Mouse (Mus musculus) spleen, adult 12 weeks (tissue): Measurements from ENCODE around the gene Ctxn1.
"Not testable (repeated sequence)": the region's sequence is repeated elsewhere in the genome, so short reads cannot be mapped to it uniquely, and the experiment has no call there.

ENCODE experiments used
- DNase-seq: peaks from one replicate; pipeline ENCODE4 v3.0.0; 2022; ENCODE audit warnings: low spot score

Ctxn1 gene

GRCm38 (mm10) chr8:4259125-4259804 lies at the start of gene Ctxn1:
Gene Ctxn1 (minus strand): TSS chr8:4259274.
- peak; percentile 92 for DNase-seq

DNA sequence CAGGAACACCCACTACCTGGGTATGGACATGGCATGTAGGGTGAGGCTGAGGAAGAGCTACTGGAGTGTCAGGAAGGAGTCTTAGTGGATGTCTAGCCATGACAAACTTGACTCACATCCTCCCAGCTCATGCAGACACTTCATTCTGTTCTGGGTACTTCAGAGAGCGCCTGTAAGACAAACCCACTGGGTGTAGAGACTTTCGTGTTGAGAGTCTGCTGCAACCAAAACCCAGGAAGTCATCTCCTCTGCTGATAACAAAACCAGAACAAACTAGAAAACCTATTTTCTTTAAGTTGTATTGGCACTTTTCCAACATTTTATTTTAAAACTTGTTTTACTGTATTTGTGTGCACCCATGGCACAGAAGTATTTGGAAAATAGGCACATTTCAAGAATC lies 46.8 kb upstream of the Ctxn1 start:
- no peak for DNase-seq

- no peak for DNase-seq
Observed at GRCm38 (mm10) chr8:4304124-4304547, 45.1 kb upstream of the Ctxn1 start.

- no peak for DNase-seq
Observed at GRCm38 (mm10) chr8:4297822-4298221, 38.7 kb upstream of the Ctxn1 start.

- DNase-seq = no peak
Observed at GRCm38 (mm10) chr8:4292738-4293137, 33.7 kb upstream of the Ctxn1 start.

DNA sequence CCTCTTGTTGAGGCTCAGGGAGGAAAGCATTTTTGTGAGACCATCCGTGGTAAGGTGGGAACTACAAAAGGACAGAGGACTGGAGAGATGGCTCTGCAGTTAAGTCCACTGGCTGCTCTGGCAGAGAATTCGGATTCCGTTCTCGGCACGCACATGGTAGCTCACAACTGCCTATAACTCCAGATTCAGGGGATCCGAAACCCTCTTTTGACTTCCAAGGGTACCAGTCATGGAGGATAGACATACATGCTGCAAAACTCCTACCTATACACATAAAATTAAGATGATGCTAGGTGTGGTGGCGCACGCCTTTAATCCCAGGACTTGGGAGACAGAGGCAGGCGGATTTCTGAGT lies 17.0 kb upstream of the Ctxn1 start:
- no peak for DNase-seq

DNA sequence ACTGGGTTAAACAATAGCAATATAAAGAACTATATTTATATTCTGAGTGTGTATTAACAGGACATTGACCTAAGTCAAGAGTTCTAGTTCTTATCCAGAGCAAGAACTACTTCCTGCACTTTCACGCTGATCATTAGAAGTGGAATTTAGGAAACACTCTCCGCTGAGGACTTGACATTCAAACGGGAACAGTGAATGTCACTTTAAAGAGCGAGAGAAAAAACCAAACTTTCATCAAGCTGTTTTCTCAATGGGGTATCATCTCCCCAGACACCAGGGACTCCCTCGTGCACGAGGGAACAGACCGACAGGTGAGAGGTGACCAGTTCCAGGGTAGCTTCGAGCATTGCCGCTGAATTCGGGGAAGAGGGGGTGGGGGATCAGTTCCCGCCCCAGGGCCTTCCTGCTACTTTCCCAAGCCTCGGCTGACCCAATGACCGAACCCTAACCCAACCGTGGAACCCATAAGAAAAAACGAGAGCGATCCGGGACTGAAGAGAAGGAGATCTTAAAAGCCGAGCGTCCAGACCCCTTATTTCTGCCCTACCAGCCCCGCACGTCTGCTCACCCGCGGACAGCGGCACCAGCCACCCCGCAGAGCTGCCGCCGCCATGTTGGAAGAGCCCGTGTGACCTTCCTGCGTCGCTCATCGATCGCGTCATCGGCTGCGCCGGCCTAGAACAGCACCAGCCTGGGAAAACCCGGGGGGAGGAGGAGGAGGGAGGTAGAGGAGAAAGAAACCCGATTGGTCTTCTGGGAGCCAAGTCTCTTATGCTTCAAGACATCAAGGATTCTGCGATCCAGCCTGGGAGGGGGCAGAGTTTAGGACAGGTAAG lies 16.4 kb upstream of the Ctxn1 start, which contains the start of gene Timm44:
TSS of gene Timm44 (minus strand) at position 639 of the 836 bp plus-strand sequence.
- peak; percentile 86 for DNase-seq

DNA sequence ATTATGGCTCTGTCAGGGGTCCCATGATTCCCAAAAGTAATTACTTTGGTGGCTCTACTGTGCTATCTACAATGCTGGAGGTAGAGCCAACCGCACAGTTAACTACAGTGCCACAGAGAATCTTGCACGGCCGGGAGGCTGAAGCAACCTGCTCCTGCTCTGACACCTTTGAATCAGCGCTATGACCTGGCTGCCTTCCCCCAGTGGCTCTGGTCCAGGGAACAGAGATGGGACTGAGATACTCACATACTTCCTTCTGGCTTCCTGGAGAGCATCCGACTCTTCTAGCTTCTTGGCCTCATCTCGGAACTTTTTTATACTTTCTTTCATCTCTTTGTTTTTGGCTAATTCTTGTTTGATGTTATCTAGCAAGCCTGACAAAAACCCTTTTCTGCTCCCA lies 10.5 kb upstream of the Ctxn1 start:
- no peak for DNase-seq

GRCm38 (mm10) chr8:4267627-4268026 lies 8.6 kb upstream of the Ctxn1 start:
- DNase-seq = no peak

DNA sequence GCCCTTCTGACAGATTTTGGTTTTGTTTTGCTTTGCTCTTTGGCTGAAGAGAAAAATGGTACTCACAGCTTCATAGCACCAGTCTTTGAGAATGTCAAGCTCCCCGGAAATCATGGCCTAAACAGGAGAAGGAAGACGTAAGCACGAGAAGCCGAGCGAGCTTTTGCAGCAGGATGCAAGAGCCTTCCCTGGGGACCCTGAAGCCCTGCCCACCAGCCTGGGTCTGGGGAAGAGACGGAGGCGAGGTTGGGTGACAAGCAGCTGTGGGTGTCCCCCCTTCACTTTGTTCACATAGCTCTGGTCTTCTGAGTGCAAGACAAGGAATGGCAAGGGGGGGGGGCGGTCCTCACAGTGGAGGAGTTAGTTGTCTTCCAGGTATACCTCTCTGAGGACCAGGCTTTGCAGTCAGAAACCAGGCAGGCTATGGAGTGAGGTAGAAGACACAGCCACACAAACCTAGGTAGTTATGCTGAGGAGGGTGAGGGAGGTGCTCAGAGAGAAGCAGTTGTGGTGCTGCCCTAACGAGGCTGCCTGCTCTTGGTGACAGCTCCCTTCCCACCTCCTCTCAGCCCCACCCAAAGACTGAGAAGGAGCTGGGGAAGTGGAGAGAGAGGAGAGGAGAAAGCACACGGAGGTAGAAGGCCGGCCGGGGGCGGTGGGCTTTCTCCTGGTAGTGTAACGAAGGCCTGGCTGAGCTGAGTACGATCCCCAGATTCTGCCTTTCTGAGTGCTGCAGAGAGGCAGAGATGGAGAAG lies 6.3 kb upstream of the Ctxn1 start:
- DNase-seq = no peak

GRCm38 (mm10) chr8:4263105-4263791 lies 4.2 kb upstream of the Ctxn1 start:
- no peak for DNase-seq

DNA sequence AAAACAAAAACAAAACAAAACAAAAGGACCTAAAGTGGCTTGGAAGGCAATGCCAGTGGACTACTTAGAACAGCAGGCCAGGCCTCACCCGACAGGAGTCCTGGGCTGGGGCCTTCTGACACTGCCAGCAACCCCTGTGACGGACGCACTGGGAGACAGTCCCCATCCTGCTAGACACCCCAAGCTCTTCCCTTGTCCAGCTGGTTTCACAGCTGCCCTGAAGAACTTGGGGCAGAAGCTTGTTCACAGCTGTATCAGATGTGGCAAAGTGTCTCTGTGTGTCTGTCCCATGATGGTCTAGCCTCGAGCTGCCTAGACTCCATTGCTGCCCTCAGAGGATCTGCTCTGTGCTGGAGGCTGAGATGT lies 714 bp upstream of the Ctxn1 start:
- DNase-seq = no peak

- DNase-seq = peak; percentile 31
Observed at GRCm38 (mm10) chr8:4258678-4259077, 396 bp downstream of the Ctxn1 start.

DNA sequence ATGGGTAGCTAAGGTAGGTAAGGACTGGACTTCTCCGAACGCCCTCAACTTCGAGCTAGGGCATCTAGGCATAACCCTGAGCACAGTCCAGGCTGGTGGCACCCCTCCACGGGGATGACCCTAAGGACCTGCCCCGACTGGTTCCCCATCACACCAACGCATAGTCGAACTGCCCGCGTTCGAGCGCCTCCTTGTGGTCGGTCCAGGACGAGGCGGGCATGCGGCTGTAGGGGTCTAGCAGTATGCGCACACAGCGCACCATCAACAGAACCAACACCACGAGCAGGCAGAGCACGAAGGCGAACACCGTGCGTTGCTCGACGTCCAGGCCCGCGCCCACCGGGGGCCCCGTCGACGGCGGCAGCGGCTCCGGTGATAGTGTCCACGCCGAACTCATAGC lies 841 bp downstream of the Ctxn1 start:
- DNase-seq = peak; percentile 63

- no peak for DNase-seq
Observed at GRCm38 (mm10) chr8:4257350-4257749, 1.7 kb downstream of the Ctxn1 start.

DNA sequence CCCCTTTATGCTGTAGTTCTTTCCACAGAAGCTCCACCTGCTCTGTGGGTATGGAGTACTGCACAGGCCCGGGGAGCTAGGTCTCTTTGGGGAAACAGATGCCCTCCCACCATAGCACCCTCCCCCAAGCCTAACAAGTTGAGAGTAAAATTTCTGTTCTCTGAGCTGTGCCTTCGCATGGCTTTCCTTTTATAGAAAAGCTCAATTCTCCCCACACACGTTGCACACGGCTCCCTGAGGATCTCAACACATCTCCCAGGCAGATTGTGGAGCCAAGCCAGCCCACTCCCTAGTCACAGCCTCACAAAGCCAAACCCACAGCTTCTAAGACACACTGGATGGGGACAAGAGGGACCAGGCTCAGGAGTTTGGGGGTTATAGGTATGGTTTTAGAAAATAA lies 2.2 kb downstream of the Ctxn1 start:
- DNase-seq = no peak

DNA sequence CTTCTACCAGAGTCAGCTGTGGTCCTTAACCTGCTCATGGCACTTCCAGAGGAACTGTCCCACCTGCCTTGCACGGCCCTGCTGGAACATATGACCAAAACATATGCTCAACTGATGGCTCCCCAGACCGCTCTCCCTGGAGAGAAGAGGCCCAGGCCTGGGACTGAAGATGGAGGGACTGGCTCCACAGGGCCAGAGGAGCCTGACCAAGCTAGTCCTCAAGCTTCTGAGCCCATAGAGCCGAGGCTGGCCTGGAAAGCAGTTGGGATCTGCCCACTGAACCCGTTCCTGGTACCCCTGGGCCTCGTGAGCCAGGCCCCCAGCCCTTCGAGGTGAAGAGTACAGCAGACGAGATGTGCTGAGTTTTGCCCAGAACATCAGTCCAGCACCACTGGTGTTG lies 3.6 kb downstream of the Ctxn1 start:
- DNase-seq = not testable (repeated sequence)

DNA sequence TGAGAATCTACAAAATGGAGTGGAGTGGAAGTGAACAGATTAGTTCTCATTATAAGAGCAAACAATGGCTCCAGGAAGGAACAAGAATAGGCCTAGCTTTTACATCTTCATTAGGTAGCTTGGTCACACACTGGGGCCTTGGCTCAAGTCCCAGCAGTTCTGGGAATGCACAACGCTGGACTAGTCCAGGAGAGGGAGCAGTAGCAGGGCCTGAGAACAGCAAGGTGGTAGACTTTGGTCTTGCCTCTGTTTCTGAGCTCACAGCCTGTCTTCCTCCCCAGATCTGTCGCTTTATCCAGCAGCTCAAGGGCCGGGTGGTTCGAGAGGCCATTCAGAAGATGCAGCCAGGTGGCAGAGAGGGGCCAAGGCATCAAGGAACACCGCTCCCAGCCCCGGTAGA lies 5.1 kb downstream of the Ctxn1 start:
- no peak for DNase-seq

DNA sequence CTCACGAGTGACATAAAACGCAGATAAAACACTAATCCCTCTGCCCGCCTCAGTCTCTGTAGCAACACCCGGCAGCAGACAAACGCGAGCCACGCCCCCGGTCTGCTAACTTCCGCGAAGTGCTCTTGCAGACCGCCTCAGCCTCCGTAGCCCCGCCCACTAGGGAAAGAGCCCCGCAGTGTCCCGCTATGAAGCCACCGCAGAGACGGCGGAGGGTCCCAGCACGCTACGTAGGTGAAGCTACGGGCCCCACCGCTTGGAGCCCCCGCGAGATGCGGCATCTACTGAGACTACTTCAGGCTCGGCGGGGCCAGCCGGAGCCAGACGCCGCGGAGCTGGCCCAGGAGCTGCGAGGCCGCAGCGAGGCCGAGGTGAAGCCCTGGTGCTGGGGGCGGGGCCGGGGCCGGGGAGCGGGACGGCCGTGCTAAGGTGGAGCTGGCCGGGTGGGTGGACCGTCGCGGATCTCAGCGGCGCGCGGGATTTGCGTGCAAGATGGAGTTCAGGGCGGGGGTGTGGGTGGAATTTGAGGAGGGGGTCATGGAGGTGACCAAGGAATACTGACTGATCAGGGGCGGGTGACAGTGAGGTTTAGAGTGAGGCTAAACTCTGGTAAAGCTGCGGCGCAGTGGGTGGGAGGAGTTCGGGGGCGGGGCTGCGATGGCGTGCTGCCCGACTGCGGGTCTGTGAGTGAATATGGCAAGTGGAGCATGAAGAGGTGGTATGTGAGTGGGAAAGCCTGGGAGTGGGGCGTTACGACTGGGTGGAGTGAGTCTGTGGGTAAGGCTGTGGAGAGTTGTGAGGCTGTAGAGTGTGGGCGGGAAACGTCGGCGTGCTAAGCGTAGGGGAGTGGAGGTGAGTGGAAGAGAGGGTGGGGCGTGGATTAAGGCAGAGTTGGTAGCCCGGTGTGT lies 5.9 kb downstream of the Ctxn1 start, which contains the start of gene Snapc2:
TSS of gene Snapc2 (plus strand) at position 147 of the 908 bp plus-strand sequence.
- peak; percentile 96 for DNase-seq

GRCm38 (mm10) chr8:4252116-4252760 lies 6.8 kb downstream of the Ctxn1 start:
- DNase-seq = no peak
